Comparison of ENCODE assay signal across 8 mouse cellular contexts in genomic region chr13:109821725-109822412, GRCm38 (mm10).
DNase-seq lines count a peak whose midpoint lies in the region; ATAC-seq lines count a peak whose summit lies in the region.

No protein-coding gene starts in this region.

- WGBS in embryonic facial prominence, embryonic 13.5 days = 5% methylated on average over 8 of the region's 8 CpGs
- WGBS in hindbrain, embryonic 13.5 days = 17% methylated on average over 8 of the region's 8 CpGs
- 36% methylated on average over 8 of the region's 8 CpGs for WGBS in liver, embryonic 11.5 days

- no peaks in the 10 kb centered on the region for H3K36me3 ChIP-seq in embryonic facial prominence, embryonic 13.5 days
- no peaks in the 10 kb centered on the region for H3K36me3 ChIP-seq in hindbrain, embryonic 13.5 days
- H3K36me3 ChIP-seq in liver, embryonic 11.5 days (ENCODE audit: control insufficient read depth, insufficient read depth, low read length) = no peaks in the 10 kb centered on the region
- H3K36me3 ChIP-seq in splenic B cell, adult 2 months (ENCODE audit: control insufficient read depth, insufficient read depth, low read length, poor library complexity, severe bottlenecking) = no peaks in the 10 kb centered on the region

- peak overlapping the region; percentile 62 for H3K4me2 ChIP-seq in embryonic facial prominence, embryonic 13.5 days
- H3K4me2 ChIP-seq in hindbrain, embryonic 13.5 days = peak overlapping the region; percentile 57
- H3K4me2 ChIP-seq in liver, embryonic 11.5 days = peak overlapping the region; percentile 71

- H3K9me3 ChIP-seq in embryonic facial prominence, embryonic 13.5 days = no peaks in the 10 kb centered on the region
- H3K9me3 ChIP-seq in hindbrain, embryonic 13.5 days = no peaks in the 10 kb centered on the region
- H3K9me3 ChIP-seq in liver, embryonic 11.5 days (ENCODE audit: control insufficient read depth, low read length) = no peaks in the 10 kb centered on the region

- peak overlapping the region; percentile 95 for H3K27ac ChIP-seq in embryonic facial prominence, embryonic 13.5 days
- peak overlapping the region; percentile 94 for H3K27ac ChIP-seq in hindbrain, embryonic 13.5 days
- peak overlapping the region; percentile 79 for H3K27ac ChIP-seq in liver, embryonic 11.5 days (ENCODE audit: low read depth, low read length)

- H3K27me3 ChIP-seq in embryonic facial prominence, embryonic 13.5 days = no peaks in the 10 kb centered on the region
- H3K27me3 ChIP-seq in hindbrain, embryonic 13.5 days = no peaks in the 10 kb centered on the region
- H3K27me3 ChIP-seq in liver, embryonic 11.5 days (replicated peaks; ENCODE audit: control insufficient read depth, insufficient read depth, low read length) = no peaks in the 10 kb centered on the region
- H3K27me3 ChIP-seq in splenic B cell, adult 2 months (ENCODE audit: control insufficient read depth, insufficient read depth, low read length, poor library complexity, severe bottlenecking) = no peaks in the 10 kb centered on the region

- H3K9ac ChIP-seq in embryonic facial prominence, embryonic 13.5 days = peak overlapping the region; percentile 61
- H3K9ac ChIP-seq in hindbrain, embryonic 13.5 days = peak overlapping the region; percentile 63
- H3K9ac ChIP-seq in liver, embryonic 11.5 days (ENCODE audit: low read depth, low read length) = peak overlapping the region; percentile 58; the same call in 1 of the 2 replicates

- peak; percentile 32 for DNase-seq in kidney, adult 11 months
- no peak for DNase-seq in kidney, adult 18-20 months
- DNase-seq in liver, embryonic 11.5 days (ENCODE audit: low spot score) = no peak
- peak; percentile 11 for DNase-seq in splenic B cell, adult 2 months (ENCODE audit: low read depth, low spot score)
- no peak for DNase-seq in right cerebral cortex, postnatal 14 days
- no peak for DNase-seq in spleen, adult 12 weeks (ENCODE audit: low spot score)

- peaks cover 46% of the 10 kb centered on the region for H3K4me1 ChIP-seq in embryonic facial prominence, embryonic 13.5 days
- H3K4me1 ChIP-seq in hindbrain, embryonic 13.5 days (replicated peaks) = peaks cover 46% of the 10 kb centered on the region
- peaks cover 30% of the 10 kb centered on the region for H3K4me1 ChIP-seq in liver, embryonic 11.5 days (replicated peaks; ENCODE audit: control insufficient read depth, insufficient read depth, low read length)

- H3K4me3 ChIP-seq in embryonic facial prominence, embryonic 13.5 days = peak overlapping the region; percentile 39
- peak overlapping the region; percentile 37 for H3K4me3 ChIP-seq in hindbrain, embryonic 13.5 days
- H3K4me3 ChIP-seq in liver, embryonic 11.5 days (ENCODE audit: low read depth, low read length) = peak overlapping the region; percentile 27

- no peak; the same call in 1 of the 2 replicates for ATAC-seq in embryonic facial prominence, embryonic 13.5 days (ENCODE audit: insufficient number of reproducible peaks, insufficient read depth, low FRiP score, low TSS enrichment, low read depth)
- ATAC-seq in hindbrain, embryonic 13.5 days (ENCODE audit: low FRiP score) = peak; percentile 79
- peak; percentile 77 for ATAC-seq in liver, embryonic 11.5 days (replicated peaks; ENCODE audit: low FRiP score)

Comparison
In these comparisons a context has a peak if more than half of its experiments do, and no peak if none do; other contexts are left out.
1. DNase-seq: peak in kidney, adult 11 months (single experiment) and splenic B cell, adult 2 months (single experiment); none in kidney, adult 18-20 months (single experiment), liver, embryonic 11.5 days (single experiment), right cerebral cortex, postnatal 14 days (single experiment) and spleen, adult 12 weeks (single experiment).
2. Peak in every context shown above with its lines, with median percentiles within 50 percentile points of each other: H3K27ac ChIP-seq, H3K4me2 ChIP-seq, H3K4me3 ChIP-seq and H3K9ac ChIP-seq.